Mouse (Mus musculus) layer of hippocampus, postnatal 25 days (tissue): ENCODE measurements around the gene Snx25. TPM values are rescaled to one million over a fixed set of nuclear protein-coding genes. Genes with fewer than 3 reads are reported as not detected.
"Not testable (repeated sequence)": the region's sequence is repeated elsewhere in the genome, so short reads cannot be mapped to it uniquely, and the experiment has no call there.

ENCODE experiments used
- DNase-seq, 2 experiments: peaks; one replicate each; pipeline ENCODE4 v3.0.0; 2022; ENCODE audit warnings: mixed read lengths in 2 of 2, low spot score in 1 of 2; ENCODE audit errors: extremely low spot score in 1 of 2
- total RNA-seq, 2 experiments: library from RNA; stranded (reverse); gene quantifications; 2 replicates each; pipeline ENCODE4 v1.2.3; 2021

Snx25 gene
- total RNA-seq, 2 experiments from 2014 or later, result 44.1 to 45.8 TPM

GRCm38 (mm10) chr8:46137843-46138596, 13.9 kb downstream of the Snx25 start:
- no peak for DNase-seq

DNA sequence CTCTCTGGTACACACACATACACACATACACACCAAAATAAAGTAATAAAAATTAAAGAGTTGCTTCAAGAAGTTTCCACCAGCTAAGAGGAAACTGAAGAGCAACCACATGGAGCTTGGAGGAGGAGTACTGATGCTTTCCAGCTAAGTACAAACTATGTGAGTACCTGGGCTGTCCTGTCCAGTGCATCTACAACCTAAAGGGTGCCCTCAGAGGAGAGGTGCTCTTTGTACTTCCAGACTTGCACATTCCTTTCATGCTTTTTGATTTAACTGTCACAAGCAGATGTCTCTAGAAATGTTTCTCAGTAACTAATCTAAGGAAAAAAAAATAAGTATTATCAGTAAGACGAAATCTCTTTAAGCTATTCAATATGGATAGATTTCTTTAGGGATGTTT, 14.6 kb downstream of the Snx25 start:
- DNase-seq, result no peak

DNA sequence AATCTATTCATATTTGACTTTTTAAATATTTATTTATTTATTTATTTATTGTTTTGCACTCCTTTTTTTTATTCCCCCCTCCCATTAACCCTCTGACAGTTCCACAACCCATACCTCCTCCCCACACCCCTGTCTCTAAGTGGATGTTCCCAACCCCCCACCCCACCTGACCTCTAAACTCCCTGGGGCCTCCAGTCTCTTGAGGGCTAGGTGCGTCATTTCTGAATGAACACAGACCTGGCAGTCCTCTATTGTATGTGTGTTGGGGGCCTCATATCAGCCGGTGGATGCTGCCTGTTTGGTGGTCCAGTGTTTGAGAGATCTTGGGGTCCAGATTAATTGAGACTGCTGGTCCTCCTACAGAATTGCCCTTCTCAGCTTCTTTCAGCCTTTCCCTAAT, 16.4 kb downstream of the Snx25 start:
- DNase-seq, result not testable (repeated sequence)

GRCm38 (mm10) chr8:46130426-46130825, 21.5 kb downstream of the Snx25 start:
- no peak for DNase-seq

DNA sequence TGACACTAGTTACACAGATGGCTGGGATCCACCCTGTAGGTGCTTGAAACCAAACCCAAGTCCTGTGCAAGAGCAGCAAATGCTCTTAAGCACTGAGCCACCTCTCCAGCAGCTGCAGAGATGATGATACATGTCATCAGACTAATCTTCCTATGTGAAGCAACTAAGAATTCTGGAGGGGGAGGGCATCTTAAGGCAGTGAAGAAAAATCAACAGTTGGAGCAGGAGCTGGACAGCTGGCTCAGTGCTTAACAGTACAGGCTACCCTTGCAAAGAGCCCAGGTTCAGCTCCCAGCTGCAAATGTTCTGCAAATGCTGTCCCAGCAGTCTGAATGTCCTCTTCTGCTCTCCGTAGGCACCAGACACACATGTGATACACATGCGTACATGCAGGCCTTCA, 29.5 kb downstream of the Snx25 start:
- DNase-seq, result no peak

DNA sequence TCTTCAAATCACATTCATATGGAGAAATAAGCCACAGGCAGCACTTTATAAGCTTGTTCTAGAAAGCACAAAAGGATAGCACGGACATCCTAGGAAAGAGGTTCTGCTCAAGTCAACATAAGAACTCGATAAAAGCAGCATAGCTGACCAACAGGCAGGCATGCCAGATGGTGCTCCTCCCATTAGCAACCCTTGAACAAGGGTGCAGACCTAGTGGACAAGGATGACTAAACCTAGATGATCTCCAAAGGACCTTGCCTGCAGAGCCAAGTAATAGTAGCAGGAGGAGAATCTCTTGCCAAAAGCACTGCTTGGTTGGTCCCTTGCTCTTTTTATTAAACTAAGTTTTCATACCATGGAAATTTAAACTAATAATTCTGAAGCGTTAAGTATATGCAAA, 32.8 kb downstream of the Snx25 start:
- DNase-seq, result no peak

DNA sequence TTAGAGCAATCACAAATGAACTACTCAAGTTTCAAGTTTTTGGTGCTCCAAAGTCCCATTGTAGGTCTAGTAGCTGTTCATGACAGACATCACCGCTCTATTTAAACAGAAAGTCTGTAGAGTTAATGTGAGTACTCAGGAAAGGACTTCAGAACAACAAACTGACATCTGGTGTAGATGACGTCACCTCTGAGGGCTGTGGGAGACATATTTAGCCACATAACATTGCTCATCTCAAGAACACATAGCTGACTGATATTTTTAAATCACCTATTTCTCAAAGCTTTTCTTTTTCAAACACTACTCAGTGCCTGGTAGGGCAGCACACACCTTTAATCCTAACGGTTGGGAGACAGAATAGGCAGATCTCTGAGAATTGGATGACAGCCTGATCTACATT, 34.8 kb downstream of the Snx25 start:
- no peak for DNase-seq

- DNase-seq, result not testable (repeated sequence)
Observed at GRCm38 (mm10) chr8:46113421-46114170, 38.4 kb downstream of the Snx25 start.

- DNase-seq, result no peak
Observed at GRCm38 (mm10) chr8:46107690-46108089, 44.3 kb downstream of the Snx25 start.

GRCm38 (mm10) chr8:46103434-46103833, 48.5 kb downstream of the Snx25 start:
- no peak for DNase-seq

DNA sequence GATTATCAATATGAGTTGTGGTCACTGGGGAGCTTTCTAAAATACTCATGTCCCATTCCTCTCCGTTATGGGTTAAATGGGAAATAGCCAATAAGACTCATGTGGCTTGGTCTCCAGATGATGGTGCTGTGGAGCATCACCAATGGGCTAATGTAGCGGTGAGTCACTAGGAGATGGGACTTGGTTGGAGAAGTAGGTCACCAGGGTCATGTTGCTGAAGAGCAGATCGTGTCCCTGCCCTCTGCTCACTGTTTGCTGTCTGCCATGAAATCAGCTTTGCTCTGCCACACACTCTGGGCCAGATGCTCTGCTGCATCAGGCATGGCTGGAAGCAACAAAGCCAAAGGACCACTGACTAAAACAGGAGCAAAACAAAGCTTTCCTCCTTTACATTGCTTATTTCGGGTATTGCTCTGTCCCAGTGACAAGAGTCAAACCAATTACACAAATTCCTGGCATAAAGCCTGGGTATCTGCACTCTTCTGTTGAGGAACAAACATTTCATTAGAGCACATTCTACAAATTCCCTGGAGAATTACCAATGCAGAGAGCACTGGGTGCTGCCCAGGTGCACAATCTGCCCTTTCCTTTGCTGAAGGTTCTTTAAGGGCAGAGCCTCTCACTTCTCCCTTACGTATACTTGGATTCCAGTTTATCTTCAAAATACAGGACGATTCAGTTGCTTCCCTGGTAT, 59.1 kb downstream of the Snx25 start:
- DNase-seq, result no peak

- no peak for DNase-seq
Observed at GRCm38 (mm10) chr8:46083141-46083540, 68.8 kb downstream of the Snx25 start.

- no peak for DNase-seq
Observed at GRCm38 (mm10) chr8:46081030-46081429, 70.9 kb downstream of the Snx25 start.

DNA sequence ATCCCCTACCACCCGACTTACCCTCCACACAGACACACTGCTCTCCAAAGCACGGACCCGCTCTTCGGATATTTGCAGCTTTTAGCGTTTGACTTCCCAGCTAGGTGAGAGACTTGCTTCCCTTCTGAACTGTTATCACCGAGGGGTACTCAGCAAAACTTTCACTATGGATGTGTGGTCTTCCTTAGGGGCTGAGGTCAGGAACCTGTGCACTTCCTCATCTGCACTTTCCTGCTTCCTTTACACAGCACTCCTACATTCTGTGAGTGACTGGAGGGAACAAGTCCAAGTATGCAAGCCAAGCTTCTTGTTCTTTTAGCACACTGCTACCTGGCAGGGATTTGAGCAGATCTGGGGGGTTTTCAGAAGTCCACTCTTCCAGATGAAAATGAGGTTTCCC, 73.1 kb downstream of the Snx25 start:
- no peak for DNase-seq

DNA sequence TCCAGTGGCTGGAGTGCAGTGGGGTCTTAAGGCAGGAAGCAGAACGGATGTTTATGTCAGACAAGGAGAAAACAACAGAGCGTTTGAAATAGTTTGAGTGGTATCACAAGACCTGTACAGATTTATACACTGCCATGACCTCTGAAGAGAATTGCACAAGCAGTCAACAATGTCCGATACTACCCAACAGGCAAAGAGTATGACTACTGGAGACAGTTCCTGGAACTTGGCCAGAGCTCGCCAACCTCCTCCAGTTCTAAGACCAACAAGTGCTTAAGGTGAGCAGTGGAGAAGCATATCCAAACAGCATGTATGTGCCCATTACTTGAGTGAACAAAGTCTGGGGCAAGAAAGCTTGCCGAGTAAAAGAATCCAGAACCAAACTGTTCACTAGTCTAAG, 76.7 kb downstream of the Snx25 start:
- no peak for DNase-seq

DNA sequence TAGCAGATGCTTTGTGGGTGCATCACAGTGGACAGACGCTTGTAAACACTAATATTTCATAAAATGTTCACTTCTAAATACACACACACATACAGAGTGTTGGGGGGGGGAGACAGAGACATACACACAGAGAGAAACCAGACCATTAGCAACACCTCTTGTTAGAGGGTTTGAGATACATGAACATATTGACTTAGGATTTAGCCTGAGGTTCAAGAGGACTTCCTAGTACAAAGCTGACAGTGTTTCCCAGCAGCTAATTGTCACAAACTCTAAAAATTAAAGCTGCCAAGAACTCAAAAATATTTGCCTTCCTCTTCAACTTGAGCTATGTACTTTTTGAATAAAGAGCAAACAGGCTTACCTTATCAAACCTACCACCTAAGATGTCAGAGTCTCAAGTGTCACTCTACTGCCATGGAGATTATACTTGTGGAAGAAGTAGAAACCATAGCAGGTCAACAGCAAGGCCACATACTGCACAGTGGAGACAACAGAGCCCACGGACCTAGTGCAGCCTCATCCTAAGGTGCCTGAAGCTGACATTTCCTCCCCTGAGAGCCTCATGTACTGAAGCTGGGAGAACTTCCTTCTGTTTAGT, 78.3 kb downstream of the Snx25 start:
- no peak for DNase-seq

DNA sequence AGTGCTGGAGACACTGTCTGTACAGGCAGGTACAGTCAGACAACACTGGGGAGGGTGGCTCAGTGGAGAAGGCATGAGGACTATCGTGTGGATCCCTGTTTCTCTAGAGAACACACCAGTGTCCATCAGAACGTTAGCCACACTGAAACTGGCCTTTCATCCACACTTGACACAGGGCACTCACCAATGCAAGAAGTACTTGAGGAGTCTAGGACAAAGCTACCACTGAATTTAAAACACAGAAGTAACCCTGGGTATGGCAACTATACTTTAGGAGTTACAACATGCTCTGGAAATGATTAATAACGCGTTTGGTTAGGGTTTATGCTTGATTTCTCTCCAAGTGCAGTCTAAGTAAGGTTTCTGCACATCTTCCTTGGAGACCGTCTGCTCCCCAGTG, 79.2 kb downstream of the Snx25 start:
- no peak for DNase-seq

DNA sequence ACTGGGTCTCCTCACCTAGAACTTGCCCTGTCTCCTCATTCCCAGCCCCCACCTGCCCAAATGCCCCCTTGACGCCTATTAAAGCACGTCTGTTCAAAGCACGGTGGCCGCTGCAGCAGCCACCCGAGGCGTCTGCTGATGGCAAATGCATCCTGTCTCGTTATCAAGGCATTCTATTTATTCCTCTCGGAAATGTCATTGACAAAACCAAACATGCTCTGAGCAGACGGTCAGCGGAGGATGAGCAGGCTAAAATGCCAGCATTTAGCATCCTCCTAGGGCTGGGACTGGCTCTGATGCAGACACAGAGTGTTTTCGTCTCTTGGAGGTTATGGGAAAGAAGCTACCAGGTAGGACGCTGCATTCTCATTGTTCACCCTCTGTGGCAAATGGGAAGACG, 111.7 kb downstream of the Snx25 start:
- DNase-seq, result peak in 1 of 2 experiments; percentile 24

DNA sequence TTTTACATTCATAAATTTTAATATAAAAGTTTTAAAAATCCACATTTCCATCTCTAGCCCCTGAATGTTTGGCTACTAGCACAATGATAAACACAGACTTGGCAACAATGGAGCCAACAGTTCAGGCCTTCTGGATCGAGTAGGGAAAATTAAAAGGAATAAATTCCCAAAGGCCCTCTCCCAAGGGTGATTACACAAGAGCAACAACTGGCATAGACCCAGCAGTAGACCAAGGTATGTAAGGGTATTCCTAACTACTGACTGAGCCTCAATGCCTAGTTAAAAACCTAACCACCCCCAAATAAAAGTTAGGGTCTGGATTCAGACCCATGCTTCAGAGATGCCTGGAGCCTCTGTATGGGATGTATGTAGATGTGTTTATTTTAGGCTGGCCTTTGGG, 112.3 kb downstream of the Snx25 start:
- DNase-seq, result no peak

DNA sequence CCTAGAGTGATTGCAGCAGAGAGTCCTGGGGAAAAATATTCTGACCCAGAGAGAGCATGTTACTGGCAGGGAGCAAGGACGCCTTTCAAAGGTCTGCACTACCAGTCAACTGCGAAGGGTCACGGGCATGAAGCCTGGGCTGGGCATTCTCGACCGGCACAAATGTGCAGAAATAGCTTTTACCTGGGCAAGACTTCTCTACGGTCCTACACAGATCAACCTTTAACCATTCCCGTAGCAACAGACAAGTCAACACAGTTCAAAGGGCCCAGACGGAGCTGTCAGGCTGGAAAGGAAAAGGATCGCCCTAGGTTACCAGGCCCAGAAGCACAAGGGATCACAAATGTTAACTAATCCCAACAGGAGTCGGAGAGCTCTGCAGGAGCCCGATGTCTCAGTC, 115.7 kb downstream of the Snx25 start:
- DNase-seq, result no peak

DNA sequence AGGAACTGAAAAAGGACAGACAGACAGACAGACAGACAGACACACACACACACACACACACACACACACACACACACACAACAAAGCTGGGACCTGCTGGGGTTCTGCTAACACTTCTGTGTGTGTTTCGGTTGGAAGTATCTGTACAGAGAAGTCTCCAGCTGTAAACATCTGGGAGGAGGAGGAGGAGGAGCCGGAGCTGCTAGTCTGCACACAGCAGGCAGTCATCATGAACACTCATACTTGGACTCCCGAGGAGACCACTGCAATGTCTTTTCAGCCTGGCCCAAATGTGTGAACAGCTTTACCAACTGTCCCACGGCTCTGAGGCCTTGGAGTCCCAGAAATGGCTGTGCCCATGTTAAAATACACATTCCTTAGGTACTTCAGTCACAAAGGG, 127.6 kb downstream of the Snx25 start:
- no peak for DNase-seq
